Mouse (Mus musculus) gastrocnemius, postnatal 4 days (tissue): ENCODE data around the gene Synm. TPM values are rescaled to one million over a fixed set of nuclear protein-coding genes. Genes with fewer than 3 reads are reported as not detected.

ENCODE experiments used
- DNase-seq, 2 experiments: peaks; one replicate each; pipeline ENCODE4 v3.0.0; 2021 to 2022; ENCODE audit warnings: low spot score in 2 of 2, mixed read lengths in 2 of 2
- long read RNA-seq, 2 experiments: library from polyadenylated mRNA; stranded (forward); transcript quantifications; one replicate each; pipeline ENCODE4 v2.0.0; 2021
- total RNA-seq, 2 experiments: library from RNA; stranded (reverse); gene quantifications; 2 replicates each; pipeline ENCODE4 v1.2.3; 2021

Synm gene
- total RNA-seq: 10 to 100 TPM; 28.3 to 34.2 TPM
- long read RNA-seq, experiment 1, full-length matches to known transcripts: 1 of 4 reads
- long read RNA-seq, experiment 1, partial matches to known transcripts: 1 of 4 reads
- long read RNA-seq, experiment 1, other reads (novel, unspliced or antisense): 2 of 4 reads
- long read RNA-seq, experiment 2, partial matches to known transcripts: 1 of 2 reads
- long read RNA-seq, experiment 2, other reads (novel, unspliced or antisense): 1 of 2 reads

DNA sequence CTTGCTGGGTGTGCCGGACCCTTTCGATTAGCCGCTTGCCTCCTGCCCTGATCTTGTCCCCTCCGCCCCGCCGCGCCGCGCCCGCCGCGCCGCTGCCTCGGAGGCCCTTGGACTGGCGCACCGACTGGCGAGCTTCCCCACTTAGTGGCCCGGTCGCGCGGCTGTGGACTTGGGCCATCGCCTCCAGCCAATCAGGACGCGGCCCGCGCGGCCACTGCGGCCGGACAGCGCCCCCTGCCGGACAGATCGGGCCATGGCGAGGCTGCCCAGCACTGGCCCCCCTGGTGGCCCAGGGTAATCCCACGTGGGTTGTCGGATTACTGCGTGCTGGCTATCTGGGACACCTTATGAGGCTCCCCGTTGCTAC lies at the start of gene Synm:
Gene Synm, minus strand, starts transcription at position 114 of the 367 bp plus-strand sequence.
- peak; percentile 94 to 95 for DNase-seq

DNA sequence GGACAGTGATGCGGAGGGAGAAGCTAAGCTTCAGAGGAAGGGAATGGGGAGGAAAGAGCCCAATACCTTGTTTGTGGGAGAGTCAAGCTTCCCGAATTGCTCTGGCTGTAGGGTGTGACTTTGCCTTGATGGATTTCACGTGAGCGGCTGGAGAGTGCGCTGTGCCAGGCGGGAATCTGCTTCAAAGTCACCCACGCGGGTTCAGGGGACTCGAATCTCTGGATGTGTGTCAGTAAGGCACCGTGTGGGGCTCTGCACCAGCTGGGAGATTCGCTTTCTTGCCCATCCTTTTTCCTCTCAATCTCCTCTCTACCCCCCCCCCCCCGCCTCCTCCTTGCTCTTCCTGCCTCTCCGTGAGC lies 44.3 kb upstream of the Synm start:
- no peak for DNase-seq

DNA sequence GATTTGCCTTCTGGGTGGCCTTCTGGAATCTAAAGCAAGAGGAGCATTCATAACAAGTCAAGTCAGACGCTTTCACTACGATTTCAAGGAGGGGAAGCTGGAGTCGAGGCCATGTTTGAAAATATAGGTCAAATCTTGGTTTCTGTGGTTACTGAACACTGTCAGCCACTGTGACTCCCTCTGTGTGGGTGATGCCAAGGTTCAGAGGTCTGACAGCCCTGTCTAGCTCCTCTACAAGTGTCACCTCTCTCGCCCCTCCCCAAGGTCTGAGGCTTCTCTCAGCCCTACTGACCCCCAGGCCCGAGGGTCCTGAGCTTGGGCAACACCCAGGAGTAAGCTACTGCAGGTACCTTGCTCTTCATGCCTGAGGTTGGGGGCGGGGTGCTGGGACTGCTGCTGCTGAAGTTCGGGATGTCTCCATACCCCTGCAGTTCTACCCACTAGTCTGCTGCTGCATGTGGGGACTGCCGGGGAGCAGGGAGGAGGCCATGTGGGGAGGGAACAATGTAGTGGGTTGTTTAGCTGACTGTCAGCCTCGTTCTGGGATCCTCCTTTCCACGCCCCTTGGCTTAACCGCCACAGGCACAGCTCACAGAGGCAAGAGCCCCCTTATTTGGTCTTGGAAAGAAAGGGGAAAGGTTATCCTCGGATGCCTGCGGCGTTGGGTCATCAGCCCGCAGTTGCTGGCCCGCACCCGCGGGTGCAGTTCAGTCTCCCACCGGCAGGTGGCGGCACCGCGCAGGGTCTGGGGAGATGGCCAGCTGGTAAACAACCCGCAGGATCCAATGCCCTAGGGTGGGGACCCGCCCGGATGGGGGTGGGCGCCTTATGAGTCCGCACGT lies 43.7 kb upstream of the Synm start:
- peak; percentile 92 to 96 for DNase-seq

DNA sequence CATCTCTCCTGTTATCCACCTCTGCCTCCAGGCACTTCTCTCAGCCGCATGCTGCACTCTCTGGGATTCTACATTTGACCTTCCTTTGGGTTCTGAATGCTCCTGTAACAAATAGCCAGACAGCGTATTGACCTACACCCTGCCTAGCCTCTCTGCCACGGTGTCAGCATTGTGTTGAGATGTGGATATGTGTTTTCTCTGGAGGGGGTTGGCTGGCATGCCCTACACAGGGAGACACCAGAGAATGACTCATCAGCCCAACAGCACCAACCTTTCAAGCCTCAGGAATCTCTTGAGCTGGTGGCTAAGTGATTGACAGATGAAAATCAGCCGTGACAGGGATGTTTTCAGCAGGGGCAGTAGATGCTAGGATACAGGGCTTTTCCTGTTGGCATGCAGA lies 41.5 kb upstream of the Synm start:
- no peak for DNase-seq

DNA sequence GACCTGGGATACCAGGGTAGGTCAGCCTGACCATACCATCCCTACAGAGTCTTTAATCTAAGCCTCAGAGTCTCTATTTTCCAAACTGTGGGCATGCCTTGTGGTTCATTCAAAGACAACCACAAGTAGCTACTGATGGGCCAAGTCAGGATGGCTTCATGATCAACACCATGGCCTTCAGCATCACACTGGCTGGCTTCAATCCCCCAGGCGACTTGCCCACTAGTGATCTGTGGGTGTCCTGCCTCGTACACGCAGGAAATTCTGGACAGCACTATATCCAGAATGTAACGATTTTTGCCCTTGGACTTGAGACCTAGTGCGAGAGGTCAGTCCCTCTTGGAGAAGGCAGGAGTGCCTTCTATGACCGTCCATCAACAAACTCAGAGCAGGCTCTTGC lies 41.0 kb upstream of the Synm start:
- no peak for DNase-seq

DNA sequence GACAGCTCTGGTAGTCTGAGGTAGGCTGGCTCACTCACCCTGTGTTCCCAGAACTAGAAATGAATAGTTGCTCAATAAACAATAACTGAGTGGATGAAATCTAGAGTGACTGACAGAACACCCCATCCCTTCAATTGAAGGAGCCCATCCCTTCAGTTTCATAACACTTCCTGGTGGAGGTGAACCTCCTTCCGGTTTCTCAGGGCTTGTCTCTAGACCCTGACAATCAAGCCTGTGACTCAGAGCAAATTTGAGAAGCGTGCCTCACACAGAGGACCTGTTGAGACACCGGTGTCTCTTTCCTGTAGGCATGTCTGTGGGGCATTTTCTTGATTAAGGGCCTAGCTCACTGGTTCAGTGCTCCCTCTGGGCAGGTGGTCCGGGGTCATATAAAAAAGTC lies 38.9 kb upstream of the Synm start:
- DNase-seq: no peak

DNA sequence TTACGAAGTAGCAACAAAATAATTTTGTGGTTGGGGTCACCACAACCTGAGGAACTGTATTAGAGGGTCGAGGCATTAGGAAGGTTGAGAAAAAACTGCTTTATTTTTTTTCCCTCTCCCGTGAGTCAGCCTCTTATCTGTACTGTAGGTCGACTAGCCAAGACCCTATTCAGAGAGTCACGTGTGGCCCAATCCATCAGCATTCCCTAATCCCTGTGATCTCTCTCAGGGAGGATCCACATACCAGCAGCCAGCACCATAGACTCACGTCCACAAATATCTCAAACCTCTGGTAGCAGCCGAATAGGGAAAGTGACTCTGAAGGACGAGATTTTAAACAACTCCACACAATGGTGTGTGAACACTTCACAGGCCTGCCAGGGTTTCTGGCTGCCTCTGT lies 37.5 kb upstream of the Synm start:
- no peak for DNase-seq

DNA sequence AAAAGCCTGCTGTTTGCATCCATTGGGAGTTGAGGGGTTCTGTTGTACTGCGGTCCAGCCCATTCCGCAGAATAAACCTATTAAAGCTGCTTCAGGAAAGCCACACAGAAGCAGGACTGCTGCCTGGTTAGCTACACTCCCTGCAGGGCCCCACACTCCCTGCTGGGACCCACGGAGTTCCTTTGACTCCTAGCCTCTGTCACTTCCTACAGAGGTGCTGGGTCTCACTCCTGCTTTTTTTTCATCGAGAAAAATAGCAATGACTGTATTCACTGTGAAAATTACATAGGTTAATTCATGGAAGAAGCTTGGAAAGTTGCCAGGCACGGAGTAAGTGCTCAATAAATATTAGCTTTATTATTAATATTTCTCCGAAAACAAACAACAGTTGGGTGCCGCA lies 33.9 kb upstream of the Synm start:
- DNase-seq: no peak

DNA sequence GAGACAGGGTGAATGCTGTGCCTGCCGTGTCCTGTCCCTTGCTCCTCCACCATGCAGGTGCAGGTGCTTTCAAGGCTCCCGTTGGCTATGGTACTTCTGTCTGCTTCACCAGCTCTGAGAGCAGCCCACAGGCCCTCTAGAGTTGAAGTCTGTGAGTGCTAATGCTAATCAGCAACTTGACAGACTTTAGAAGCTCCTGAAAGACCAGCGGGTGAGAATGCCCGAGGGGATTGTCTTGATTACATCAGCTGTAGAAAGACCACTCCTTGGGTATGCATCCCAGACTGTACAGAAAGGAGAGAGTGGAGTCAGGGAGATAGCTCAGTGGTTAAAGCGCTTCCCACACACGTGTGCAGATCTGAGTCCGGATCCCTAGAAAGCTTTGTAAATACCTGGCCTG lies 31.7 kb upstream of the Synm start:
- no peak for DNase-seq

DNA sequence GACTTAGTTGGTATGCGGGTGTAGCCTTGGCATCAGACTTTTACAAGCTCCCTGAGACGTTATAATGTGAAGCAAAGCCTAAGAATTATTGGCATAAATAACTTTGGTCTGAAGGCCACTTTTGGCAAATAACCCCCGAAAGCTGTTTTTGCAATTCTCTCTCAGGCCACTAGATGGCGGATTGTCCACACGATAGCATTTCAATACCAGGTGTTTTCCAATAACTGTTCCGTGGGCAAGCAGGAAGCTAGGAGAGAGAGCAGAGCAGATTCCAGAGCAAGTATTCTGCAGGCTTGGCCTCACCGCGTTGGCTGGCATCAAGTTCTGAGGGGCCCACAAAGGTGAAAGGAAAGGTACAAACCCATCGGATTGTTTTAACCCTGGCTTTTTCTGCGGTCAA lies 29.2 kb upstream of the Synm start:
- peak; percentile 30 to 58 for DNase-seq

DNA sequence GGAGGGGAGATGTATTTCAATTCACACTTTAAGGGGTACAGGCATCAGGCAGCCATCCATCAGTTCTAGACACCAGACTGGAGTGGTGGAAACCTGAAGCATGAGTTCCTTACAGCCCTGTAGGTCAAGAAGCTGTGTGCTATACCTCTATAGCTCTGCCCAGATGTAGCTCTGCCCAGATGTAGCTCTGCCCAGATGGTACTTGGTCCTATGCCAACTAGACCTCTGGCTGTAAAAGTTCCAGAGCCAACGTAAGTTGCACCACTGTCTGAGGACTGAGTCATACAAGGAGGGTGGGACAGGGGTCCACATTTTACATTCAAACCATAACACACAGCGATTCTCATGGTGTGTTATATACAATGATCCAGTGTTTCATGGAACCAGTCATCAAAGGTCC lies 28.3 kb upstream of the Synm start:
- no peak for DNase-seq

DNA sequence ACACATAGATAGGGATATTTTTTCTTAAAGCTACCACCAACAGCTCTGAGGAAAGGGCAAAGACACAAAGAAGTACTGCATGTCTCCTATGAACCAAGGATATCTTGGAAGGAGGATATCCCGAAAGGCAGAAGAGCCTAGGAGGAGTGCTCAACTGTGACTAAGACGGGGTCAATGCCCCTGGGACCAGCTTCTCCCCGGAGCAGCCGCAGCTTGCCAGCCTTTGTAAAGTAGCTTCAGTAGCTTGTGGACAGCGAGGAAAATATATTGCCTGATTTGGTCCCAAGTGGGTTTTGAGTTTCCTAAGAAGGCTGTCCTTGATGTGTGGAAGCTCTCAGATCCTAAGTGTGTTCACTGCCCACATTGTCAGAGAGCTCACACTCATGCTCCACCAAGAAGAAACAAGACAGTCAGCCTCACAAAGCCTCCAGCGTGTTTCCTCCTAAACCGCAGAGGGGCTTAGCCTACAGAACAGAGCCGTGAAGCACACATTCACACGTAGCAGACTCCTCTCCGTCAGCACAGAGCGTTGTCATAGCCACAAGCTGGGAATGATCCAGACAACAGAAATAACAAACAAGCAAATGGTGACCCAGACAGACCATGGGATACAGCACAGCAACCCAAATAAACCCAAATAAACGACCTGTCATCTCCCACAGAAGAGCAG lies 17.2 kb upstream of the Synm start:
- DNase-seq: no peak

DNA sequence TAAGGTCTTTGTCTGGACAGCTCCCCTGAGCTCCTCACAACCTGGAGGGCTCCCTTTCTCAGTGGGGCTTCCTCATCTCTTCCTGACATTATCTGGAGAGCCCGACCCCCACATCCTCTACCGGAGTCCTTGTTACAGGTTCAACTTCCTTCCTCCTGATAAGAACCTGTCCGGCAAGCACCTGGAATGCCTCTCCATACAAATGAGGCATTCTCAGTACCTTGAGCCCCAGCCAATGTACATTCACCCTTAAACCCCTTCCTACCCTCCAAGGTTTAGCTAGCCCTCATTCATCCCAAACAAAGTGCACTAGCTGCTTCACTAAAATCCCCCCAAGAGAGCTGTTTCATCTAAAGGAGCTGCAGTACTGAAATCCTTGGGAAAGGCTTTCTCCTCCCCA lies 16.1 kb upstream of the Synm start:
- DNase-seq: no peak

DNA sequence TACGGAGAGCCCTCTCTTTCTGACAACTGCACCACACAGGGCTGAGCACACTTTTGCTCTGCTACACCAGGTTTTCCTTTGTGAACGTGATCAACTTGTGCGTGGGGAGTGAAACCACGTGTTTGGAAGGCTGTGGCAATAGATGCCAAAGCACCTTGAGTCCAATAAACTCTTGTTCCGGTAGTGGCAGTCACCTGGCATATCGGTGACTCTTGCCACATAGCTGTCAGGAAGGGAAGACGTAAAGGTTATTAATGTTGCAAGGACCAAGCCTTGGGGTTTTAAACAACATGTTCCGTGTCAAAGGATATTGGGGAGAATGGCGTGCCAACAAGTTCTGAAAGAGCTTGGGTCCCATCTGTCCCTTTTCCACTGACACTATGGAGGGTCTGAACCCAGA lies 12.7 kb upstream of the Synm start:
- DNase-seq: no peak

DNA sequence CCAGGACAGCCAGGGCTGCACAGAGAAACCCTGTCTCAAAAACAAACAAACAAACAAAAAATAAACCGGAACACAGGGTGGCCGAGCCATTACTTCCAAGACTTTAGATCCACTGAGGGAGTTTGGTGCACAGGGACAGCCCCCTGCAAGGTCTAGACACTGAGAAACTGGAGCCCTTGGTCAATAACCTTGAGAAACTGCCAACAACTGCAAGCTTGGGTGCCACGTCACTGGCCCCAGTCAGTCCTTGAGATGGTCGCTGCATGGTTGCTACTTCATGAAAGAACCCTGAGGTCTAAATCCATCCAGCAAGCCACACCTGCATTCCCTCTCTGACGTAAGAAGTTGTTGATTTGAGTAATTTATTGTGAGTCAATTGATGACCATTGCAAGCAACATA lies 9.9 kb upstream of the Synm start:
- DNase-seq: no peak

DNA sequence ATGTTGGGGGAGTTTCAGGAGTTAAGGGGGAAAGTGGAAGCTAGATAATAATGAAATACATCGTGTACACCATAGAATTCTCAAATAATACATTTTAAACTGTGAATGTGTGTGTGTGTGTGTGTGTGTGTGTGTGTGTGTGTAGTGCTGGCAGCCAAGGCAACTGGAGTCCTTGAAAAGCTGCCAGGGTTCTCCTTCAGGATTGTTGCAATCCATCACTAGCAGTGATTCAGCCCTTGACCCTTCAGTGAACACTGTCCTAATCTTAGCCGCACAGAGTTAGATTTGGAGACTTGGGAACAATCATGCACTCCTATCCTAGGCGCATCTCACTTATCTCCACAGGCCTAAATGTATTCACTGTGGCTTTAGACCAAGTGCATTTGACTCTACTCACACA lies 8.6 kb upstream of the Synm start:
- DNase-seq: no peak

DNA sequence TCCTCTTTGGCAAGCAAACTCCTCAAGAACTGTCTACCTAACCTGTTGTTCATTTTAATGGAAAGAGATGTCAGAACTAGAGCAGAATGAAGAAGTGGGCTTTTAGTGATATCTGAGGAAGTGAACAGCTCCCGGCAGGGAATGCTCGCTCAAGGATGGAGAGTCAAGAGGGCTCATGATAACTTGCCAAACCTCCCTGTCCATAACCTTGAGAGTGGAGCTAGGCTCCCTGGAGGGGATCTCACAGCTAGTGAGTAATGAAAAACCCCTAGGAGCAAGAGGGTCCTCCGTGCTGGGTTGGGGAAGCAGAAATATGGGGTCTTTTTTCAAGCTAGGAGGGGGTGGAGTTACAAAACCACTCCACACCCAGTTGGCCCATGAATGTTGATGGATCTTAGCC lies 4.1 kb upstream of the Synm start:
- DNase-seq: no peak

DNA sequence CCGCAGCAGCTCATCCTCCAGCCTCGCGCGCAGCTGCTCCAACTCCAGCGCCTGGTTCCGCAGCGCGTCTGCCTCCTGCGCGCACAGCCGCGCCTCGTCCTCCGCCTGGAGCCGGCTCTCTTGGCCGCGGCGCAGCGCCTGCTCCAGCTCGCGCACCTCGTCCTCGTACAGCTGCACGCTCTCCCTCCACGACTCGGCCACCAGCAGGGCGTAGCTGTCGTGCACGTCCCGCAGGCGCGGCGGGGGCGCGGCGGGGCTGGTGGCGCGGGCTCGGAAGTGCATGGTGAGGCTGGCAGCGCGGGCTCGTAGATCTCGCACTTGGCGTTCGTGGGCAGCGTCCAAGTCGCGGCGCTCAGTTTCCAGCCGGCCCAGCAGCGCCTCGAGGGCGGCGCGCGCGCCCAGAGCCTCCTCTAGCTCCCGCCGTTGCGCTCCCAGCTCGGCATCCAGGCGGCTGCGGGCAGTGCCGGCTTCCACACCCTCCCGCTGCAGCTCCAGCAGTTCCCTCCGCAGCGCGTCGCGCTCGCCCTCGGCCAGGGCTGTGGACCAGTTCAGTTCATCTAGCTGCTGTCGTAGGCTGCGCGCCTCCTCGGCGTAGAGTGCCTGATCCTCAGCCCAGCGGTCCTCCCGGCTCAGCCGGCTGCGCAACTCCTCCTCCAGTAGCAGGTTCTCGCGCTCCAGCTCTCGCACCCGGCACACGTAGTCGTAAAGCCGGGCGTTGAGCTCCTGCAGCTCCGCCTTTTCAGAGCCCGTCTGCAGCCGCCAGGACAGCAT lies 499 bp downstream of the Synm start:
- DNase-seq: peak; percentile 40 to 70

DNA sequence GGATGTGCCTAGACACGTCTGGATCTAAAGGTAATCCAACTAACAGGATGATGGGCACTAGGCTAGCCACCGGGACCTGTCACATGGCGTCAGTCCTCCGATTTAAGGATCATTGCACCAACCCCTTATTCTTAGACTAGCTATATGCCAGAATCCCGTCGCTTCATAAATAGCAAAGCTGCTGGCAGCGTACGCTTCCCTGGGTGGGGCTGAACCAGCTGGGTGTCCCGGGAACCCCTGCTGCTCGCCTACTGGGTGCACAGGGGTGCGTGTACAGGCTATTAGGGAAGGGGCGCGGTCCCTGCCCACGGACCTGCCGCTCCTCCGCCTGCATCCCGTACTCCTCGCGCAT lies 1.1 kb downstream of the Synm start:
- DNase-seq: no peak

DNA sequence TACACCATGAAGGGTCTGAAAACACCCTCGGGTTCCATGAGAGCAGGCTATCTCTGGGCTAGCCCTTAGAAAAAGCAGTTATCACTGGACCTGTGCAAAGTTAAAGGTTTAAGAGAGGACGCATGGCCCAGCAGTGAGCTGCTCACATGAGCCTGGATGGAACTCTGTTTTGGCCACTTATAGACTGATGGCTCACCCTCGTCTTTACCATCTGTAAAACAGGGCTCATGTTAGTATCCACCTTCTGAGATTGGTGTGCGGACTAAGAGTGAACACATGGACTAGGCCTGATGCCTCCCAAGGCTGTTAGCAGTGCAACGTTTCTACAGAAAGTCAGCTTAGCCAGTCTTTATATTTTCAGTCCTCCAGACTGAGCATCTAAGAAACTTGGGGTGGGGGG lies 2.9 kb downstream of the Synm start:
- no peak for DNase-seq

DNA sequence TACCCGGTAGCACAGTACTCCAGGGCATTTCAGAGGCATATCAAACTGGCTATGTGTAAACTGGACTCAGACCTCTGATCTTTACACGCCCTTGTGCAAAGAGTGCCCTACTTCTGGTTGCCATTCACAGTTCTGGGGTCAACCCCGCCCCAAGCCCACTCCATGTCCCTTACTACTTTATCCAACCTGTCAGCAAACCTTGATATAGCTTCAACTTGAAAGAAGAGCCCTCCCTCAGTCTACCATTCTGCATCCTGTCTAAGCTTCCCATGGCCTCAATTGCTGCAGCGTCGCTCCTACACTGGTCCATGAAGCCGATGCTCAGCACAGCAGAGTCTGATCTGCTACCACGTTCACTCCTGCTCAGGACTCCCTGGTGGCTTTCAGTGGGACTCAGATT lies 4.2 kb downstream of the Synm start:
- DNase-seq: no peak

DNA sequence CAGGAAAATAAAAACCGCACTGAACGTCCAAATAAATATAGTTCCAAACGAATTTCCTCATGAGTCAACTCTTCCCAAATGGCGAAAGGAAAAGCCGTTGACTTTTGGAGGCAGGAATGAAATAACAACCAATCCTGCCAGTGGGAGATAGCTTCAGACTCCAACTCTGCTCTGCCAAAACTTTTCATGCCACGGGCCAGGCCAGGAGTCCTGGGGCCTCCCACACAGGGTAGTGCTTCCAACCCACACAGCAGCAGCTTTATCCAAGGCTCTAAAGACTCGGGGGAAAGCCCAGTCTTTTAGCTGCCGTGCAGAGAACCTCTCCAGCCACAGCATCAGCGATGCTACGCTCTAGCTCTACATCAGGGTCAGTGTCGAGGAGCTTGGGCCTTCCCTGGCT lies 4.9 kb downstream of the Synm start:
- peak in 1 of 2 experiments; percentile 39 for DNase-seq
